Mouse (Mus musculus): ENCODE measurements around the gene Axdnd1. TPM values are rescaled to one million over a fixed set of nuclear protein-coding genes. Genes with fewer than 3 reads are reported as not detected.

Axdnd1 gene
- polyA plus RNA-seq (2015; fragmentation: Nextera tagmentation; extraction: Ambion mirVana): 0.22 TPM in 1 of 2 replicates, not detected in the other

DNA sequence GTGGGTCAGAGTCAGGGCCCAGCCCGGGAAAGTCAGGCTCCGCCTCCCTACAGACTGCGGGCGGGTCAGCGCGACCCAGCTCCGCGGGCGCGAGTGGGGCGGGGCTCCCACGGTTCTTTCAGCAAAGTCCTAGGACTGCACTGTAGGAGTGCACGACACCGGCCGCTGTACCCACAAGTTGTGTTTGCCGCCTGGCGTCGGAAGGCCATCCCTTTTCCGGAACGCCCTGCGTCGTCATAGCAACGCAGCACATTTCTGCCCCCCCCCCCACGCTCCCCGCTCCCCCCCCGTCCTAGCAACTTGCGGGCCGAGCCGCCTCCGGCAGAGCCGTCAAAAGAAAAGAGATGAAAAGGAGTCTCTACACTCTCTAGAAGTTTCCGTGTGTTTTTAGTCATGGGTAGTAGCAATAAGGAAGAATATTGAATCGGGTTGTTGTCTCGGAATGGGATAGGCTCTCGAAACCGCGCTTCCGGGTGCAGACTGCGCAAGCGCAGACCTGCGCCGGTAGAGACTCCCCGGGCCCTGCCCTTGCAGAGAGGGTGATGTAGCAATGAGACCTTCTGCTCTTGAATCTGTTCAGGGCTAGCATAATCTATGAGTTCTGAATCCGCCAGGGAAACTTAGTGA lies at the start of gene Axdnd1:
Axdnd1 (minus strand) TSS at position 489 of the 627 bp plus-strand sequence.
- peak within 1 kb of the TSS; percentile 34 for H3K27ac ChIP-seq (replicated peaks)
- ATAC-seq (ENCODE audit: low FRiP score): peak; percentile 97
- no peaks in the 10 kb centered on the region for H3K9me3 ChIP-seq (replicated peaks)
- under 1% methylated on average over 44 of the region's 44 CpGs for WGBS
- H3K36me3 ChIP-seq: no peaks in the 10 kb centered on the region
- peak within 1 kb of the TSS; percentile 56 for H3K4me3 ChIP-seq (replicated peaks)
- H3K4me1 ChIP-seq: peaks cover 9% of the 10 kb centered on the region
- H3K4me2 ChIP-seq: peak within 1 kb of the TSS; percentile 78
- no peaks in the 10 kb centered on the region for H3K27me3 ChIP-seq (replicated peaks)
- H3K9ac ChIP-seq (replicated peaks): peak within 1 kb of the TSS; percentile 27

DNA sequence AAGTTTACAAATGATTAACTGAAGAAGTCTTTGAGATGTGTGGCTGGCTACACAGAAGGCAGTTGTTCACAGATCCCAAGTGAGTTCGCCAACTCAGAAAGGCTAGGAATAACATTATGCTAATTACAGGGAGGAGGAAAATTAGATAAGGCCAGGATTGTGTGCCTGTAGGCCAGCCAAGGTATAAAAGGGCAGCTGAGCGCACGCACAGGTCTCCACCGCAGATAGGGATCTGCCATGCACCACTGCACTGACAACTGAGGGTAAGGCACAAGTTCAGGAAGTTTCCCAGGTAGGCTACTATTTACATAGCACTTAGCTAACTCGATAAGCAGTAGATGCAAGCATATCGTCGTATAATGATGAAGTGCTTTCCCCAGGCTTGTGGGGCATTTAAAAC lies 49.6 kb upstream of the Axdnd1 start:
- Histone ChIP-seq H3K9me3 (replicated peaks) (no peaks in the 10 kb centered on the region), H3K9ac (replicated peaks) (no peak overlapping the region), H3K27me3 (replicated peaks) (no peaks in the 10 kb centered on the region), H3K4me3 (replicated peaks) (no peak overlapping the region), H3K36me3 (peaks cover 11% of the 10 kb centered on the region), H3K4me1 (peaks cover 11% of the 10 kb centered on the region), H3K27ac (replicated peaks) (no peak overlapping the region), H3K4me2 (no peak overlapping the region)
- 79% methylated on average over 7 of the region's 7 CpGs for WGBS
- ATAC-seq (ENCODE audit: low FRiP score): no peak

- peaks cover 8% of the 10 kb centered on the region for H3K4me1 ChIP-seq
- H3K27ac ChIP-seq (replicated peaks): no peak overlapping the region
- no peaks in the 10 kb centered on the region for H3K27me3 ChIP-seq (replicated peaks)
- 89% methylated on average over 3 of the region's 3 CpGs for WGBS
- ATAC-seq (ENCODE audit: low FRiP score): no peak
- no peak overlapping the region for H3K4me3 ChIP-seq (replicated peaks)
- peaks cover 14% of the 10 kb centered on the region for H3K36me3 ChIP-seq
- H3K9ac ChIP-seq (replicated peaks): no peak overlapping the region
- no peaks in the 10 kb centered on the region for H3K9me3 ChIP-seq (replicated peaks)
- H3K4me2 ChIP-seq: no peak overlapping the region
Observed at GRCm38 (mm10) chr1:156468576-156468975, 47.6 kb upstream of the Axdnd1 start.

- Histone ChIP-seq H3K9ac (replicated peaks) (no peak overlapping the region), H3K4me1 (peaks cover 2% of the 10 kb centered on the region), H3K27ac (replicated peaks) (no peak overlapping the region), H3K27me3 (replicated peaks) (no peaks in the 10 kb centered on the region), H3K36me3 (peaks cover 14% of the 10 kb centered on the region), H3K4me2 (no peak overlapping the region), H3K4me3 (replicated peaks) (no peak overlapping the region), H3K9me3 (replicated peaks) (no peaks in the 10 kb centered on the region)
- WGBS: 67% methylated on average over 12 of the region's 12 CpGs
- ATAC-seq (ENCODE audit: low FRiP score): no peak
Observed at GRCm38 (mm10) chr1:156467655-156468255, 46.8 kb upstream of the Axdnd1 start.

- H3K9me3 ChIP-seq (replicated peaks): no peaks in the 10 kb centered on the region
- H3K27ac ChIP-seq (replicated peaks): no peak overlapping the region
- 93% methylated on average over 9 of the region's 9 CpGs for whole genome bisulfite sequencing
- H3K9ac ChIP-seq (replicated peaks): no peak overlapping the region
- no peak for ATAC-seq (ENCODE audit: low FRiP score)
- no peak overlapping the region for H3K4me2 ChIP-seq
- H3K4me3 ChIP-seq (replicated peaks): no peak overlapping the region
- no peaks in the 10 kb centered on the region for H3K27me3 ChIP-seq (replicated peaks)
- peaks cover 14% of the 10 kb centered on the region for H3K36me3 ChIP-seq
- no peaks in the 10 kb centered on the region for H3K4me1 ChIP-seq
Observed at GRCm38 (mm10) chr1:156464963-156465362, 44.0 kb upstream of the Axdnd1 start.

DNA sequence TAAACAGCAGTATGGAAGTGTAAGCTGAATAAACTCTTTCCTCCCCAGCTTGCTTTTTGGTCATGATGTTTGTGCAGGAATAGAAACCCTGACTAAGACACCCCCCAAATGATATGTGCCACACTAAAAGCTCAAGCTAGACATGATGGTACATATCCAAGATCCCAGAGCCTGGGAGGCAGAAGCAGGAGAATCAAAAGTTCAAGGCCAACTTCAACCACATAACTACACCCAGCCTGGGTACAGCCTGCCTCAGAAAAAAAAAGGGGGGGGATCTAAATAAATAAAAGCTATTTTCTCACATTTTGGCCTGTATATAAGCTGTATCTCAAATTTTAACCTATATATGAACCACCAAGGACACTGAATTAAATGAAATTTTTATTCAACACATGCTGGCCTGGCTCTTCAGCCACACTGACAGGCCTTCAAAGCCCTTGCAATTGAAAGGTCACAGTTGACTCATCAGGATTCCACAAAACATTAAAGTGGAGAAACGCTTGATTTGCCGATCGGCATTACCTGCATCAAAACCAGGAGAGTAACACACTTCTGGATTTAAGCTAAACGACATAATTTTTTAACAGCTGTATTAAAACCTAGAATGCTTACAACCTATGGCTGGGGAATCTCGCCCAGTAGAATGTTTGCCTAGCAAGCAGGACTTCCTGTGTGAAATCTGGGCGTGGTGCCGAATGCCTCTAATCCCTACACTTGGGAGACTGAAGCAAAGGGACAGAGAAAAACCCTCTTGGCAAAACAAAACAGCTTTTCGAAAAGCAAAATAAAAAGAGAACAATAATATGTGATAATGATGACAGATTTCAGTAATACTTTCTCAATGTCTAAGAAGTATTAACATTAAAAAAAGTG lies 43.3 kb upstream of the Axdnd1 start:
- 94% methylated on average over 8 of the region's 8 CpGs for WGBS
- no peak overlapping the region for H3K4me3 ChIP-seq (replicated peaks)
- no peaks in the 10 kb centered on the region for H3K4me1 ChIP-seq
- no peaks in the 10 kb centered on the region for H3K27me3 ChIP-seq (replicated peaks)
- H3K9ac ChIP-seq (replicated peaks): no peak overlapping the region
- no peak overlapping the region for H3K4me2 ChIP-seq
- H3K36me3 ChIP-seq: peaks cover 14% of the 10 kb centered on the region
- H3K27ac ChIP-seq (replicated peaks): no peak overlapping the region
- ATAC-seq (ENCODE audit: low FRiP score): no peak
- no peaks in the 10 kb centered on the region for H3K9me3 ChIP-seq (replicated peaks)

DNA sequence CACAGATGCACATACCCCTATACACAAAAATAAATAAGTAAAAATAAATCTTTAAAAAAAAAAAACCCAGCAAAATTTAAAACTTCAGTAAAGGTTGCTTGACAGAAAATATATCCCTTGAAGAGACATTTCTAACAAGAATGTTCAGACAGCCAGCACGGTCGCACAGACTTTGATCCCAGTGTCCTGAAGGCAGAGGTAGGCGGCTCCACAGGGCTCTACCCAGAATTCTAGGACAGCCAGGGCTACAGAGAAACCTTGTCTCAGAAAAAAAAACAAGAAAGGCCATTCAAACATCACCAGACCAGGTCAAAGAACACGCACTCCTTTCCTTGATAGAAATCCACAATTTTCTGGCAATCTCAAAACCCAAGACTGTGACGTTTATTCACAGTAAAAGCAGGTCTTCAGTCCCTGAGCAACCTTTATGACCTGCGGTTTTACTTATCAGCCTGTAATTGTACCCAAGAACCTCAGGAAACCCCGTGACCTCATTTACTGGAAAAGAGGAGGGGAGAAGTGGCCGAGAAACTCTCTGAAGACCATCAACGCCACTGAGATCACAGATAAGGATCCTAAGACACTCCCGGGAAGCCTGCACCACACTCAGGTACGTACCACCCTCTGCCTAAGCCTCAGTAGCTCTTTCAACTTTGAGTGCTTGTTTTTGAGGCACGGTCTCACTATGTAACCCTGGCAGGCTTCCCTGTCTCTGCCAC lies 41.5 kb upstream of the Axdnd1 start:
- H3K4me1 ChIP-seq: no peaks in the 10 kb centered on the region
- no peak overlapping the region for H3K4me2 ChIP-seq
- no peaks in the 10 kb centered on the region for H3K9me3 ChIP-seq (replicated peaks)
- peaks cover 14% of the 10 kb centered on the region for H3K36me3 ChIP-seq
- H3K27me3 ChIP-seq (replicated peaks): no peaks in the 10 kb centered on the region
- no peak for ATAC-seq (ENCODE audit: low FRiP score)
- no peak overlapping the region for H3K9ac ChIP-seq (replicated peaks)
- H3K4me3 ChIP-seq (replicated peaks): no peak overlapping the region
- 83% methylated on average over 12 of the region's 12 CpGs for WGBS
- H3K27ac ChIP-seq (replicated peaks): no peak overlapping the region

DNA sequence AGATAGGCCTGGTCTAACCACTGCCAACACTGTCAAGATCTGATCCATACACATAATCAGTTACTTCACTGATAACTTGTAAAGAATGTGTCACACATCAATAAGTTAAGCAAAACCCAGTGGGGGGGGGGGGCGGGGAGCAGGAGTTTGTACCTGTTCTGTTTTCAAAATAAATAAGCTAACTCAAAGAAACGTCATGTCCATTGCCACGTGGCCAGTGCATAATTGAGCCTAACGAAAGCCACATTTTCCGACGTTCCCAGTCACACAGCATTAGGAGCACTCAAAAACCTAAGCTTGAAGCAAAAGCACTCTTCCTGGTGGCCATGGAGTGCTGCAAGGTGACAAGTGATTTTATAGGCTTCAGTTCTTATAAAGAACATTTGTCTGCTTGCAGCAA lies 40.1 kb upstream of the Axdnd1 start:
- ATAC-seq (ENCODE audit: low FRiP score): no peak

GRCm38 (mm10) chr1:156460216-156460615 lies 39.3 kb upstream of the Axdnd1 start:
- no peak overlapping the region for H3K9ac ChIP-seq (replicated peaks)
- no peak overlapping the region for H3K4me2 ChIP-seq
- WGBS: 95% methylated on average over 4 of the region's 4 CpGs
- 0 out of 2 replicates have a peak, but pooled peaks cover under 1% of the 10 kb centered on the region for H3K36me3 ChIP-seq
- H3K4me1 ChIP-seq: no peaks in the 10 kb centered on the region
- H3K4me3 ChIP-seq (replicated peaks): no peak overlapping the region
- ATAC-seq (ENCODE audit: low FRiP score): no peak
- H3K9me3 ChIP-seq (replicated peaks): no peaks in the 10 kb centered on the region
- H3K27me3 ChIP-seq (replicated peaks): no peaks in the 10 kb centered on the region
- H3K27ac ChIP-seq (replicated peaks): no peak overlapping the region

More for the DNA sequence above, 40.1 kb upstream of the Axdnd1 start:
- Histone ChIP-seq H3K9ac (replicated peaks) (no peak overlapping the region), H3K4me1 (no peaks in the 10 kb centered on the region), H3K4me2 (no peak overlapping the region), H3K27me3 (replicated peaks) (no peaks in the 10 kb centered on the region), H3K27ac (replicated peaks) (no peak overlapping the region), H3K36me3 (peaks cover 7% of the 10 kb centered on the region), H3K9me3 (replicated peaks) (no peaks in the 10 kb centered on the region), H3K4me3 (replicated peaks) (no peak overlapping the region)
- WGBS: 89% methylated on average over 6 of the region's 6 CpGs

- 93% methylated on average over 3 of the region's 3 CpGs for WGBS
- no peaks in the 10 kb centered on the region for H3K4me1 ChIP-seq
Observed at GRCm38 (mm10) chr1:156459690-156460089, 38.7 kb upstream of the Axdnd1 start.

GRCm38 (mm10) chr1:156458391-156459060 lies 37.6 kb upstream of the Axdnd1 start:
- H3K9me3 ChIP-seq (replicated peaks): no peaks in the 10 kb centered on the region
- H3K27ac ChIP-seq (replicated peaks): no peak overlapping the region
- H3K9ac ChIP-seq (replicated peaks): no peak overlapping the region
- no peak overlapping the region for H3K4me2 ChIP-seq
- H3K4me3 ChIP-seq (replicated peaks): no peak overlapping the region
- ATAC-seq (ENCODE audit: low FRiP score): no peak
- H3K4me1 ChIP-seq: no peaks in the 10 kb centered on the region
- 87% methylated on average over 8 of the region's 8 CpGs for WGBS
- no peaks in the 10 kb centered on the region for H3K36me3 ChIP-seq
- no peaks in the 10 kb centered on the region for H3K27me3 ChIP-seq (replicated peaks)

More at GRCm38 (mm10) chr1:156459690-156460089, 38.7 kb upstream of the Axdnd1 start:
- no peak overlapping the region for H3K4me2 ChIP-seq
- no peaks in the 10 kb centered on the region for H3K9me3 ChIP-seq (replicated peaks)
- ATAC-seq (ENCODE audit: low FRiP score): no peak
- H3K36me3 ChIP-seq: no peaks in the 10 kb centered on the region
- H3K4me3 ChIP-seq (replicated peaks): no peak overlapping the region
- H3K27me3 ChIP-seq (replicated peaks): no peaks in the 10 kb centered on the region
- H3K27ac ChIP-seq (replicated peaks): no peak overlapping the region
- H3K9ac ChIP-seq (replicated peaks): no peak overlapping the region

Data from neural tube, embryonic 15.5 days (tissue).